Mouse (Mus musculus) thymus, adult 2 months (tissue): ENCODE measurements around the gene Erf.

Experiments used
- CTCF ChIP-seq: fragments of 200-500 bp; IDR thresholded peaks from 2 replicates; pipeline ENCODE4 v1.5.1; 2012; ENCODE audit warnings: mild to moderate bottlenecking, control low read depth, low read length, moderate library complexity, borderline replicate concordance; ENCODE audit not compliant: control insufficient read depth, poor library complexity, insufficient read depth; ENCODE audit errors: extremely low read depth
- POLR2A ChIP-seq: fragments of 200-500 bp; IDR thresholded peaks from 2 replicates; pipeline ENCODE4 v1.6.1; 2012; ENCODE audit warnings: mild to moderate bottlenecking, low read length, control low read depth, moderate library complexity; ENCODE audit not compliant: control insufficient read depth, poor library complexity, insufficient read depth; ENCODE audit errors: extremely low read depth

DNA sequence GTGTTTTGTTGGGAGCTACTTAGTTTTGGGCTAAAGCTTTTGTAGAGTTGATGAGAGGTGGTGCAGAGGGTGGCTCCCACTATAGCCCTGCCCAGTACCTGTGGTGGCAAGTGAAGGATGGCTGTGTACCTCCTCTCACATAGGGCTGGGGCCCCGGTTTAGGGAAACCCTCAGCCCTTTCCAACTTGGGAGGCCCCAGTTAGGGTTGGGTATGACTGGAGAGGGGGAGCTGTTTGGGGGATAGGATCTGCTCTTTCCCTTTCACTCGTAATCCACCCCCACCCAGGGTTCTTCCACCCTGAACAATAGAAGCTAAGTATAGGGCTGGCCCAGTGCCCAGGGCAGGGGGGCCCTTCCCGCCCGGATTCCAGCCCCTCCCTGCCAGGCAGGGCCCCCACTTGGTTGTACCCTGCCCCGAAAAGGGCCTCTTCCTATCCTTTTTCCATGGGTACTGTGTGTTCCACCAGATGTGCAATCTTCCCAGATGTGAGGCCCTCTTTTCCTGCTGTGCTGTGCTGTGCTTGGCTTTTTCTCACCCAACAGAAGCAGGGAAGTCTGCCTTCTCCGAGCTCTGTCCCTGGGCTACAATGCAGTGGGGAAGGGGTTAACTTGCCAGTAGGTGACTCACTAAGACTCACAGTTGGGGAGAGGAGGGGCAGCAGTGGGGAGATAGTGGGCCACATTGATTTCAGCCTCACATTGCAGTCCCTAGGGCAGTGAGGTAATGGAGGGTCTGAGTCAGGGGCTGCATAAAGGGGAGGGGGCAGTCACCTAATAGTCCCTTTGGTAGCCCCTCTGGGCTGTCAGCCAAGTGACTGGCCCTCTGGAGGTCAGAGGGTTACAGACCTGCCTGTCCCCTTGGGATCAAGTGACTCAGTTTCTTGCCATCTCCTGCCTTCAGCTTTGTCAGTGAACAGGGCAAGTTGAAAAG lies 29.6 kb upstream of the Erf start:
- TF ChIP-seq CTCF, result no peak
- no peak for TF ChIP-seq POLR2A
